Mouse (Mus musculus): ENCODE data around the gene Ip6k1.

The Ip6k1 gene

DNA sequence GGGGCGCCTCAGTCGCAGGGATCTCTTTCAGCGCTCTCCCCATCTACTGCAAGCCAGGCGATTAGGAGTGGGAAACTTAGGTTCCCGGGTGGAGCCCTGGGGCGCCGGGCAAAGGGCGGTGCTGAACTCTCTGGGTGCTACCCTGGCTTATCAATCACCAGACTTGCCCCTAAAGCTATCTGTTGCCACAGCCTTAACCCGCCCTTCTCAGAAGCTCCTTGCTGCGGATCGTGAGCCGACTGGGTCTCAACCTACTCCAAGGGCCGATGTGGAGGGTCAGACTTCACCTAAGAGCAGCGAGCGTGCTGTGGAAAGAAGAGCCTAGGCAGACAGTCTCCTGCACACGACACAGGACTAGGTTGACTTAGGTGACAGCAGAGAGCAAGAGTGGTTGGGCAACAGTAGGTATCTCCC is 92.7 kb downstream of the Ip6k1 start:
- DNase-seq (ENCODE audit: low spot score in 2 of 2), result no peak

DNA sequence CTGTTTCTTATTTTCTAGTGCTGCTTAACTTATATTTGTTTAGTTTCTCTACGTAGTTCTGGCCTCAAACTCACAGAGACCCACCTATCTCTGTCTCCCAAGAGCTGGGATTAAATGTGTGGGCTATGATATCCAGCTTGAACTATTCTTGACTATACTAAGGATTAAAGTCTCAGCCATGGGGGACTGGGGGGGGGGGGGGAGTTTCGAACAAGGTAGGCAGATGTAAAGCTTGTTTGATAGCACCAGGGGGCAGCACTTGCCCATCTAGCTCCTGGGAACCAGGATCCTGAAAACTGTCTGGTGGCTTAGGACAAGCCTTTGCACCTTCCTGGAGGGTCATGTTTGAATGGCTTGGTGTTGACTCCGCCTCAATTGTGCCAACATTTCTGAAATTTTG is 93.2 kb downstream of the Ip6k1 start:
- no peak for DNase-seq (ENCODE audit: low spot score in 2 of 2)

DNA sequence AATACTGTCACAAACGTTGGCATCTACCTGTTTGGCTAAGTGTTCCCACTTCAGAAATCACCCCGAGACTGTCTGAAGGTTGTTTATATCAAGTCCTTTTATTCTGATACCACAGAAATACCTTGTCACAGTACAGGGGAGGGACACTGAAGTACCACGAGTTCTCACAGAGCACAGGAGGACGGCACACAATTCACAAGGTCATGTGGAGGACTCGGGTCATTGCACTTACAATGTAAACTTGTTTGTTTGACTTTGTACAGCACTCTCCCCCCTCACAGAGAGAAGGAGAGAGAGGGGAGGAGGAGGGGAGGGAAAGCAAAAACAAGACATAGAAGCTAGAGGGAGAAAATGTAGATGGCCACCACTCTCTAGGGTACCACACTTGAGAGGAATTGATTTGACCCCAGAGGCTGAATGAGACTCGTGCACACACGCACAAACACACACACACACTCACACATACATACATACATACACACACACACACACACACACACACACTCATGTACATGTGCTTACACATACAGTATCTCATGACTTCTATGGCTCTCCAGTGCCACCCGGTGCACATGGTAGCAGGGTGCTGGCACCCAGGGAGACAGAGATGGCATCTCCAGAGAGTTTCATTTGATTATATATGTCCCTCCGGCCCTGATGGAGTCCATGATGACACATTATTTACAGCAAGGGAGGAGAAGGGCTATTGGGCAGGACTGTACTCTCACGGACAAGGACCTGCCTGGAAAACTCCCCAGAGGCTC is 93.8 kb downstream of the Ip6k1 start:
- DNase-seq (ENCODE audit: low spot score in 2 of 2), result no peak
